ENCODE assay signal across 19 mouse cellular contexts in the genomic region with DNA sequence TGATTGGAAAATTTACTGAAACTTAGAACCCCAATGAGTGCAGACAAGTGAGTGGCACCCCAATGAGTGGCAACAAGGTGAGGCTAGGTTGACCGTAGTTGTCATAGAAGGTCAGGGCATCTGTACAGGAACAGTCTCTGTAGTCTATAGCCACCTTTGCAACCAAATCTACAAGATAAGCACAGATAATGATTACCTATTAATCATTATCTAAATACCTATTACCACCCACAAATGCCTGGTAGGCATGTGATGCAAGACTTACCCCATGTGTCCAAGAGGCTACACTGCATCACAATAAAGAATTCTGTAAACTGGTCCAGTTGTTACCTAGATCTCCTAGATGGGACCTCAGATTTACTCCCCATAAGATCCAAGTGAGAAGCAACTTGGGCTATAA.
DNase-seq lines count a peak whose midpoint lies in the region; ATAC-seq and TF ChIP-seq lines count a peak whose summit lies in the region.
"Had no signal": no experiment of that assay in that cellular context is flagged by ENCODE, and none has a peak within 500 bp of the region (broad histone marks: within the 10 kb centered on the region; RNA-seq: fewer than 3 reads in every experiment).

No protein-coding gene starts in this region.

- TF ChIP-seq EP300 in liver, postnatal 0 days (IDR thresholded peaks at IDR 0.05; ENCODE audit: low read depth) = no peak

- peaks cover 7% of the 10 kb centered on the region; the same call in 1 of the 2 replicates for H3K4me1 ChIP-seq in liver, adult 2 months (ENCODE audit: control insufficient read depth, insufficient read depth, low read length)
- no peaks in the 10 kb centered on the region for H3K4me1 ChIP-seq in liver, postnatal 0 days (ENCODE audit: insufficient read depth)
- H3K4me1 ChIP-seq in liver, embryonic 12.5 days = no peaks in the 10 kb centered on the region

- peak; percentile 77 for DNase-seq in liver, adult 2 months (ENCODE audit: extremely low read depth, low read depth, low spot score)
- no peak for DNase-seq in liver
- DNase-seq in liver, postnatal 0 days = no peak
- DNase-seq: adrenal gland, adult 2 months; adrenal gland, adult 8-10 months; adrenal gland, postnatal 10 days; adrenal gland, postnatal 14 days; adrenal gland, postnatal 25 days; adrenal gland, postnatal 36 days; B cell, adult 2 months; cerebellum, adult 11 months; cerebellum, adult 11-12 months; cerebellum, adult 18-20 months had no signal

- no peak overlapping the region for H3K9ac ChIP-seq in liver, adult 2 months (ENCODE audit: low read depth, low read length)
- H3K9ac ChIP-seq in liver, postnatal 0 days (replicated peaks) = no peak overlapping the region
- no peak overlapping the region for H3K9ac ChIP-seq in liver, embryonic 12.5 days

- no peaks in the 10 kb centered on the region for H3K36me3 ChIP-seq in liver, adult 2 months (ENCODE audit: control insufficient read depth, insufficient read depth, low read length)
- H3K36me3 ChIP-seq in liver, postnatal 0 days (replicated peaks; ENCODE audit: insufficient read depth, low read length) = no peaks in the 10 kb centered on the region
- no peaks in the 10 kb centered on the region for H3K36me3 ChIP-seq in liver, embryonic 12.5 days
- H3K36me3 ChIP-seq: G1E had no signal

- no peak overlapping the region for H3K4me3 ChIP-seq in liver, adult 2 months (ENCODE audit: insufficient read depth, low read depth, low read length)
- H3K4me3 ChIP-seq in liver, postnatal 0 days (ENCODE audit: low read depth, low read length) = no peak overlapping the region
- no peak overlapping the region for H3K4me3 ChIP-seq in liver, embryonic 12.5 days

- WGBS in liver, adult 2 months = 25% methylated on average over 1 of the region's 1 CpGs
- WGBS in liver, postnatal 0 days (ENCODE audit: insufficient replicate concordance) = 73% methylated on average over 1 of the region's 1 CpGs
- 79% methylated on average over 1 of the region's 1 CpGs for WGBS in liver, embryonic 12.5 days (ENCODE audit: insufficient replicate concordance)

- H3K27ac ChIP-seq in liver, adult 2 months (replicated peaks; ENCODE audit: insufficient read depth, low read depth, low read length) = no peak overlapping the region
- no peak overlapping the region for H3K27ac ChIP-seq in liver, postnatal 0 days (ENCODE audit: low read depth)
- H3K27ac ChIP-seq in liver, embryonic 12.5 days = no peak overlapping the region

- 0 out of 2 replicates have a peak, but pooled peaks cover 3% of the 10 kb centered on the region for H3K9me3 ChIP-seq in liver, postnatal 0 days (ENCODE audit: low read length)
- H3K9me3 ChIP-seq in liver, embryonic 12.5 days (replicated peaks) = no peaks in the 10 kb centered on the region

- no peaks in the 10 kb centered on the region for H3K79me2 ChIP-seq in liver, adult 2 months (ENCODE audit: control insufficient read depth, insufficient read depth, low read length)

- H3K4me2 ChIP-seq in liver, postnatal 0 days (ENCODE audit: low read depth, low read length) = no peak overlapping the region
- H3K4me2 ChIP-seq in liver, embryonic 12.5 days = no peak overlapping the region

- peak; percentile 75 for ATAC-seq in liver, postnatal 0 days
- no peak for ATAC-seq in liver, embryonic 12.5 days
- ATAC-seq: activated CD4-positive, CD25-positive, alpha-beta regulatory T cell, adult 4 months; CD4-positive, CD25-positive, alpha-beta regulatory T cell, adult 4 months; Patski had no signal

- TF ChIP-seq POLR2A in liver, adult 2 months (IDR thresholded peaks at IDR 0.05; ENCODE audit: extremely low read depth, insufficient read depth, low read length) = no peak

- TF ChIP-seq CTCF in liver, adult 2 months (IDR thresholded peaks at IDR 0.05; ENCODE audit: low read depth, low read length) = no peak
- TF ChIP-seq CTCF in liver, postnatal 0 days (IDR thresholded peaks at IDR 0.05; ENCODE audit: low read depth) = peak; percentile 38

- H3K27me3 ChIP-seq in liver, adult 2 months (ENCODE audit: control insufficient read depth, insufficient read depth, low read length) = no peaks in the 10 kb centered on the region
- H3K27me3 ChIP-seq in liver, postnatal 0 days (ENCODE audit: insufficient read depth, low read length) = no peaks in the 10 kb centered on the region
- no peaks in the 10 kb centered on the region for H3K27me3 ChIP-seq in liver, embryonic 12.5 days (replicated peaks)
- H3K27me3 ChIP-seq: CH12.LX, Patski had no signal
